Mouse (Mus musculus) liver, adult 2 months (tissue): ENCODE results near the gene Foxp1.

Experiments used
- CTCF ChIP-seq: fragments of 200-500 bp; IDR thresholded peaks from 2 replicates; pipeline ENCODE4 v1.5.1; 2011; ENCODE audit warnings: low read depth, low read length, control low read depth
- POLR2A ChIP-seq: fragments of 200-500 bp; IDR thresholded peaks from 2 replicates; pipeline ENCODE4 v1.6.1; 2011; ENCODE audit warnings: low read length, control low read depth; ENCODE audit not compliant: insufficient read depth; ENCODE audit errors: extremely low read depth

- TF ChIP-seq CTCF (no peak), POLR2A (no peak)
Measured at GRCm38 (mm10) chr6:99491146-99491545, 31.4 kb downstream of the Foxp1 start.
